Mouse (Mus musculus) intestine, embryonic 14.5 days (tissue): ENCODE data around the gene Mrpl30. TPM values are rescaled to one million over a fixed set of nuclear protein-coding genes. Genes with fewer than 3 reads are reported as not detected.

ENCODE experiments used
- ATAC-seq: fragments of 200-750 bp; cut with Nextera tagmentation; replicated peaks from 2 replicates; pipeline ENCODE4 v1.8.0; 2017; ENCODE audit warnings: low read depth, moderate number of reproducible peaks, moderate TSS enrichment, moderate library complexity; ENCODE audit not compliant: low FRiP score, low TSS enrichment
- DNase-seq: peaks from one replicate; pipeline ENCODE4 v3.0.0-alpha.2; 2018; ENCODE audit warnings: low spot score
- H3K27ac ChIP-seq: fragments of 300-500 bp; sonication (generic); 2 replicates; pipeline ENCODE4 v1.5.1; 2014; ENCODE audit warnings: low read depth, mild to moderate bottlenecking, control low read depth
- H3K27me3 ChIP-seq: fragments of 300-500 bp; sonication (generic); replicated peaks from 2 replicates; pipeline ENCODE4 v1.6.1; 2014; ENCODE audit warnings: low read length, control low read depth; ENCODE audit not compliant: control insufficient read depth, insufficient read depth
- H3K36me3 ChIP-seq: fragments of 300-500 bp; sonication (generic); 2 replicates; pipeline ENCODE4 v1.6.1; 2014; ENCODE audit warnings: low read length, control low read depth; ENCODE audit not compliant: control insufficient read depth, insufficient read depth
- H3K4me1 ChIP-seq: fragments of 300-500 bp; sonication (generic); replicated peaks from 2 replicates; pipeline ENCODE4 v1.6.1; 2014; ENCODE audit warnings: low read length, control low read depth, mixed read lengths; ENCODE audit not compliant: control insufficient read depth, insufficient read depth
- H3K4me2 ChIP-seq: fragments of 300-500 bp; sonication (generic); 2 replicates; pipeline ENCODE4 v1.6.1; 2014; ENCODE audit warnings: low read length
- H3K4me3 ChIP-seq: fragments of 300-500 bp; sonication (generic); 2 replicates; pipeline ENCODE4 v1.5.1; 2014; ENCODE audit warnings: low read depth, low read length, control low read depth, mixed read lengths
- H3K9ac ChIP-seq: fragments of 300-500 bp; sonication (generic); 2 replicates; pipeline ENCODE4 v1.6.1; 2014; ENCODE audit warnings: mild to moderate bottlenecking, low read length
- H3K9me3 ChIP-seq: fragments of 300-500 bp; sonication (generic); 2 replicates; pipeline ENCODE4 v1.6.1; 2016; ENCODE audit warnings: low read length, control low read depth; ENCODE audit not compliant: control insufficient read depth
- WGBS: fragments of 180-500 bp; shearing (Covaris S2); extraction: QIAGEN DNeasy Blood & Tissue Kit; methylation state at CpG from one replicate; pipeline ENCODE4 v1.1.7; 2014; 5-methylcytosine and 5-hydroxymethylcytosine counted together
- polyA plus RNA-seq: library from polyadenylated mRNA; unstranded; fragments of >200 nt; fragmentation: Nextera tagmentation; extraction: Ambion mirVana; gene quantifications from 2 replicates; pipeline ENCODE4 v1.2.1, GENCODE M21; 2014

Gene Mrpl30
- polyA plus RNA-seq, 1 experiment from 2014 or later, result 295 TPM

GRCm38 (mm10) chr1:37917666-37918065 lies 27.4 kb downstream of the Mrpl30 start:
- no peaks in the 10 kb centered on the region for H3K27me3 ChIP-seq
- WGBS, result 48% methylated on average over 13 of the region's 13 CpGs

GRCm38 (mm10) chr1:37918096-37918495 lies 27.8 kb downstream of the Mrpl30 start:
- ATAC-seq, result no peak
- no peak overlapping the region for H3K9ac ChIP-seq
- no peaks in the 10 kb centered on the region for H3K27me3 ChIP-seq
- no peaks in the 10 kb centered on the region for H3K4me1 ChIP-seq
- no peak for DNase-seq
- H3K4me2 ChIP-seq, result no peak overlapping the region
- no peaks in the 10 kb centered on the region for H3K36me3 ChIP-seq
- H3K4me3 ChIP-seq, result no peak overlapping the region
- no peak overlapping the region for H3K27ac ChIP-seq
- no peaks in the 10 kb centered on the region for H3K9me3 ChIP-seq
- WGBS, result 49% methylated on average over 6 of the region's 6 CpGs

More at GRCm38 (mm10) chr1:37917666-37918065, 27.4 kb downstream of the Mrpl30 start:
- no peaks in the 10 kb centered on the region for H3K4me1 ChIP-seq
- no peaks in the 10 kb centered on the region for H3K9me3 ChIP-seq
- no peak overlapping the region for H3K4me3 ChIP-seq
- H3K36me3 ChIP-seq, result no peaks in the 10 kb centered on the region
- H3K27ac ChIP-seq, result no peak overlapping the region
- ATAC-seq (no peak), DNase-seq (no peak)
- H3K9ac ChIP-seq, result no peak overlapping the region
- H3K4me2 ChIP-seq, result no peak overlapping the region

- Histone ChIP-seq H3K27ac (no peak overlapping the region), H3K27me3 (no peaks in the 10 kb centered on the region), H3K4me2 (no peak overlapping the region), H3K9me3 (no peaks in the 10 kb centered on the region), H3K4me1 (no peaks in the 10 kb centered on the region), H3K9ac (no peak overlapping the region), H3K36me3 (no peaks in the 10 kb centered on the region), H3K4me3 (no peak overlapping the region)
- no peak for DNase-seq
- WGBS, result 64% methylated on average over 8 of the region's 8 CpGs
- ATAC-seq, result no peak
These were observed 32.3 kb downstream of the Mrpl30 start for GRCm38 (mm10) chr1:37922536-37922935.

GRCm38 (mm10) chr1:37925971-37926370 lies 35.7 kb downstream of the Mrpl30 start:
- DNase-seq, result no peak
- no peak overlapping the region for H3K4me2 ChIP-seq
- H3K9me3 ChIP-seq, result no peaks in the 10 kb centered on the region
- no peaks in the 10 kb centered on the region for H3K36me3 ChIP-seq
- H3K27me3 ChIP-seq, result no peaks in the 10 kb centered on the region
- no peak for ATAC-seq
- no peak overlapping the region for H3K9ac ChIP-seq
- H3K4me3 ChIP-seq, result no peak overlapping the region
- H3K27ac ChIP-seq, result no peak overlapping the region
- H3K4me1 ChIP-seq, result no peaks in the 10 kb centered on the region
- 81% methylated on average over 8 of the region's 8 CpGs for WGBS

- Histone ChIP-seq H3K9me3 (no peaks in the 10 kb centered on the region), H3K36me3 (no peaks in the 10 kb centered on the region), H3K4me3 (no peak overlapping the region), H3K9ac (no peak overlapping the region), H3K4me2 (no peak overlapping the region), H3K27ac (no peak overlapping the region), H3K4me1 (no peaks in the 10 kb centered on the region), H3K27me3 (no peaks in the 10 kb centered on the region)
- ATAC-seq (peak; percentile 62), DNase-seq (no peak)
- 21% methylated on average over 3 of the region's 3 CpGs for WGBS
These were observed 41.5 kb downstream of the Mrpl30 start for GRCm38 (mm10) chr1:37931806-37932205.

Other genes starting within 250 kb of the Mrpl30 start
- gene 2010300C02Rik, start 170.4 kb upstream of the Mrpl30 start, polyA plus RNA-seq, result 11.8 and 12.6 TPM in 2 replicates
- 4.9 and 5.2 TPM in 2 replicates for gene Tsga10, start 24.0 kb upstream of the Mrpl30 start, polyA plus RNA-seq
- gene Lipt1, start 18.7 kb upstream of the Mrpl30 start, polyA plus RNA-seq, result 9.0 and 9.6 TPM in 2 replicates
- 29.1 and 30.6 TPM in 2 replicates for gene Mitd1, start 66 bp upstream of the Mrpl30 start, polyA plus RNA-seq
- not detected in 2 replicates for gene Lyg2, start 26.0 kb downstream of the Mrpl30 start, polyA plus RNA-seq
- not detected in 2 replicates for gene Lyg1, start 67.3 kb downstream of the Mrpl30 start, polyA plus RNA-seq
- gene Txndc9, start 107.4 kb downstream of the Mrpl30 start, polyA plus RNA-seq, result 135 and 138 TPM in 2 replicates
- gene Eif5b, start 107.5 kb downstream of the Mrpl30 start, polyA plus RNA-seq, result 25.7 and 27.1 TPM in 2 replicates
- 25.9 and 27.9 TPM in 2 replicates for gene Rev1, start 239.3 kb downstream of the Mrpl30 start, polyA plus RNA-seq